Mouse (Mus musculus) Patski (cell line): ENCODE data around the gene Lrrc61. TPM values are rescaled to one million over a fixed set of nuclear protein-coding genes. Genes with fewer than 3 reads are reported as not detected.

ENCODE experiments used
- ATAC-seq: fragments of 100-300 bp; one replicate; pipeline ENCODE4 v1.8.0; 2021
- CTCF ChIA-PET: fragments of 350-600 bp; sonication (Branson Sonifier 250); formaldehyde crosslinking; loops from one replicate; lab custom pipeline; 2022; ENCODE audit warnings: inconsistent platforms; lab: Charles Lee
- POLR2A ChIA-PET: fragments of 350-600 bp; sonication (Branson Sonifier 250); formaldehyde crosslinking; loops from one replicate; lab custom pipeline; 2022; ENCODE audit warnings: antibody characterized with exemption, inconsistent platforms; lab: Charles Lee
- DNase-seq: peaks from one replicate; pipeline ENCODE4 v3.0.0-alpha.2; 2011; ENCODE audit warnings: low read depth, low spot score
- H3K27me3 ChIP-seq: fragments of 371-371 bp; one replicate; pipeline ENCODE4 v1.5.1; 2021
- CTCF ChIP-seq: fragments of 100-300 bp; IDR thresholded peaks from one replicate; pipeline ENCODE4 v1.5.1; 2021
- in situ Hi-C: fragments of 300-500 bp; cut with MboI; formaldehyde crosslinking; loops from 3 replicates; pipeline ENCODE4 v1.11.1; 2018; ENCODE audit warnings: low pct_unique_long_range_greater_than_20kb, mixed read lengths
- polyA plus RNA-seq: library from polyadenylated mRNA; unstranded; gene quantifications from one replicate; pipeline ENCODE4 v1.2.3, GENCODE M21; 2021

Gene Lrrc61
- polyA plus RNA-seq, 1 experiment from 2014 or later, result 21.5 TPM

GRCm38 (mm10) chr6:48568036-48568984 lies 13.7 kb downstream of the Lrrc61 start:
- ChIA-PET CTCF (interaction anchor here (1.2 to 1.3 kb wide), 2 partner anchors 11 to 60 kb away, joined by 3 to 4 read pairs; no protein-coding TSS in a partner anchor), POLR2A (no interaction called here)
- no peak for TF ChIP-seq CTCF
- no peaks in the 10 kb centered on the region for H3K27me3 ChIP-seq
- no peak for DNase-seq
- peak; percentile 4 for ATAC-seq
- in situ Hi-C loops, result no loop called here

DNA sequence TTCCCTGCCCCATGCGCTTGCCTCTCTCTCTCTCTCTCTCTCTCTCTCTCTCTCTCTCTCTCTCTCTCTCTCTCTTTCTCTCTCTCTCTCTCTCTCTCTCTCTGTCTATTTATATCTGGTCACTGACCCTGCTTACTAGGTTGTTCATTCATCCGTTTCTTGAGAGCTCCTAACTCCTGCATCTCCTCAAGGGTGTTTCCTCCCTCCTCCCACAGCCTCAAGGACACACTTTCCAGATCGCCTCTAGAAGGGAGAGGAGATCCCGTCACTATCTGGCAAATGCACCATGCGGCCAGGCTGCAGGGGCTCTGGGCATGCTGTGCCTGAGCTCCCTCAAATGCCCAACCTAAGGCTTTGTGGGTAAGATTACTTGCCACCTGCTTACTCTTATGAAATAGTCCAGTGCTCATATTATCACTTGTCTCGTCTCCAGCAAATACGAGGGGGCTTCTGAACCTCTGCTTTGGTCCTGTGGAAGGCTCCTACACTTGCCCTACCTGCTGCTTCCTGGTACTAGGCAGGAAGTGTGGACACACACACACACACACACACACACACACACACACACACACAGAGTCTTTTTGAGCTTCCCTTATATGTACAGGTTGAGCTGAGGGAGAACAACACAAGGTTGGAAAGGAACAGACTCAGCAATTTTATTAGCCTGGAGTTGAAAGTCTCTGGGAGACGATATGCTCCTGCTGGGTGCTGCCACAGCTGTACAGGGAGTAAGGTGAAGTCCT lies 14.6 kb downstream of the Lrrc61 start:
- POLR2A ChIA-PET, result interaction anchor here (0.9 kb wide), 1 partner anchor 9 kb away, joined by 3 read pairs; no protein-coding TSS in a partner anchor
- DNase-seq, result no peak

GRCm38 (mm10) chr6:48572014-48572413 lies 17.4 kb downstream of the Lrrc61 start:
- DNase-seq (no peak), ATAC-seq (no peak)
- ChIA-PET POLR2A (no interaction called here), CTCF (no interaction called here)
- in situ Hi-C loops, result loop anchor here (10.0 kb wide), 1 partner anchor 193 kb away; no protein-coding TSS in a partner anchor
- no peaks in the 10 kb centered on the region for H3K27me3 ChIP-seq
- TF ChIP-seq CTCF, result no peak

More for the DNA sequence above, 14.6 kb downstream of the Lrrc61 start:
- CTCF ChIA-PET, result interaction anchor here (1.1 to 1.3 kb wide), 2 partner anchors 11 kb away, joined by 3 to 4 read pairs; no protein-coding TSS in a partner anchor
- H3K27me3 ChIP-seq, result no peaks in the 10 kb centered on the region
- in situ Hi-C loops, result no loop called here
- no peak for TF ChIP-seq CTCF
- ATAC-seq, result no peak

- in situ Hi-C loops, result loop anchor here (10.0 kb wide), 1 partner anchor 192 kb away; no protein-coding TSS in a partner anchor
- POLR2A ChIA-PET, result no interaction called here
These were observed 18.0 kb downstream of the Lrrc61 start, which contains the start of gene Rarres2 for GRCm38 (mm10) chr6:48572572-48573061. TSS of gene Rarres2 (minus strand) at chr6:48572789.

GRCm38 (mm10) chr6:48573280-48573679 lies 18.7 kb downstream of the Lrrc61 start:
- TF ChIP-seq CTCF, result no peak
- in situ Hi-C loops, result loop anchor here (10.0 kb wide), 1 partner anchor 192 kb away; no protein-coding TSS in a partner anchor
- H3K27me3 ChIP-seq, result no peaks in the 10 kb centered on the region
- POLR2A ChIA-PET, result no interaction called here
- DNase-seq (no peak), ATAC-seq (no peak)
- CTCF ChIA-PET, result interaction anchor here (0.8 to 1.5 kb wide), 2 partner anchors 9 to 16 kb away, joined by 3 read pairs; no protein-coding TSS in a partner anchor

More at GRCm38 (mm10) chr6:48572572-48573061, 18.0 kb downstream of the Lrrc61 start, which contains the start of gene Rarres2:
- H3K27me3 ChIP-seq, result no peaks in the 10 kb centered on the region
- TF ChIP-seq CTCF, result no peak
- ATAC-seq (no peak), DNase-seq (no peak)
- CTCF ChIA-PET, result no interaction called here

DNA sequence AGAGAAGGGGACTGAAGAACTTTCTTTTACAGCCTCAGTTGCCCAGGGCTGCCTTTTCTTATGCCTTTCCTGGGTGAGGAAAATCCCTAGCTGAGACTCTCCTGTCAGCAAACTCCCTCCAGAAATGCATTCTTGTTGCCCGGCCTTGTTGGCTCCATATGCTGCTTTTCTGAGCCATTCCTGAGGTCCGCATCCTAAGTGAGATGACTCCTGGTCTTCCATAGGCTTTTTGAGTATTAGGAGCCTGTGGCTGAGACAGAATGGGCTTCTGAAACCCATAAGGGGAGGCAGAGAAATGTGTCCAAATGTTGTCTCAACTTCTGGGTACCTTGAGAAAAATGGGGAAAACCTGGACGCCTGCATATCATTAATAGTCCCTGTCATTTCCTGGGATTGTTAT lies 19.4 kb downstream of the Lrrc61 start:
- no peak for TF ChIP-seq CTCF
- POLR2A ChIA-PET, result no interaction called here
- DNase-seq (no peak), ATAC-seq (no peak)
- CTCF ChIA-PET, result interaction anchor here (0.8 to 1.5 kb wide), 2 partner anchors 9 to 16 kb away, joined by 3 read pairs; no protein-coding TSS in a partner anchor
- in situ Hi-C loops, result loop anchor here (10.0 kb wide), 1 partner anchor 191 kb away; no protein-coding TSS in a partner anchor
- H3K27me3 ChIP-seq, result no peaks in the 10 kb centered on the region

DNA sequence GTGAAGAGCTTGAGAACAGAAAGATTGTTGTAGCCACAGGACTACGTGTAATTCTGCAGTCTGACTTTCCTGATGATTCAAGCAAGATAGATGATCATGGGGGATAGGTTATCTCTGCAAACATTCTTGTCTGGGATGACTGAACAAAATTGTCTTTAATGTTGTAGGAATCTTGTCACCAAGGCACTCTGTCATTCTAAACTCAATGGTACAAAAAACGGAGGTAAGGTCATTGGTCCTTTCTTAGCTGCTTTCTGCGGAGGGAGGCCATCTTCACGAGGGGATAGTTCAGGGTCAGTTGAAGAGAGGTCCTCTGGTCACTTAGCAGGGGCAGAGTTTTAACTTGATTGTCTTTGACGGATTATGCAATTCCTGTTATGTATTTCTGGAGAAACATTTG lies 24.1 kb downstream of the Lrrc61 start:
- no peak for ATAC-seq
- in situ Hi-C loops, result loop anchor here (10.0 kb wide), 1 partner anchor 186 kb away; no protein-coding TSS in a partner anchor
- ChIA-PET POLR2A (interaction anchor here (0.8 to 1.2 kb wide), 3 partner anchors 9 to 23 kb away, joined by 3 to 5 read pairs (median 3); no protein-coding TSS in a partner anchor), CTCF (interaction anchor here (1.3 to 1.5 kb wide), 2 partner anchors 9 to 17 kb away, joined by 3 read pairs; no protein-coding TSS in a partner anchor)
- H3K27me3 ChIP-seq, result no peaks in the 10 kb centered on the region
- no peak for TF ChIP-seq CTCF
- DNase-seq, result no peak

- in situ Hi-C loops, result loop anchor here (10.0 kb wide), 1 partner anchor 186 kb away; no protein-coding TSS in a partner anchor
- DNase-seq, result no peak
These were observed 24.6 kb downstream of the Lrrc61 start for GRCm38 (mm10) chr6:48579215-48579648.

GRCm38 (mm10) chr6:48581257-48581656 lies 26.7 kb downstream of the Lrrc61 start:
- ATAC-seq (no peak), DNase-seq (no peak)
- in situ Hi-C loops, result loop anchor here (5.0 kb wide), 1 partner anchor 61 kb away; no protein-coding TSS in a partner anchor
- TF ChIP-seq CTCF, result no peak
- H3K27me3 ChIP-seq, result no peaks in the 10 kb centered on the region
- ChIA-PET CTCF (interaction anchor here (0.9 to 3.1 kb wide), 8 partner anchors 10 to 190 kb away, joined by 3 to 20 read pairs (median 5); partner anchors contain the start of genes Gimap3, Gimap8, Gm44965 and Repin1), POLR2A (interaction anchor here (1.0 kb wide), 1 partner anchor 12 kb away, joined by 3 read pairs; the partner anchor contains the start of genes Gm44965 and Repin1)

More at GRCm38 (mm10) chr6:48579215-48579648, 24.6 kb downstream of the Lrrc61 start:
- no peaks in the 10 kb centered on the region for H3K27me3 ChIP-seq
- no peak for TF ChIP-seq CTCF
- peak; percentile 47 for ATAC-seq
- ChIA-PET POLR2A (interaction anchor here (0.5 to 1.0 kb wide), 3 partner anchors 12 to 34 kb away, joined by 3 to 11 read pairs (median 4); no protein-coding TSS in a partner anchor), CTCF (interaction anchor here (1.1 to 1.7 kb wide), 5 partner anchors 9 to 66 kb away, joined by 3 to 6 read pairs (median 3); partner anchors contain the start of genes Gm44965 and Repin1)
